Mouse (Mus musculus) gastrocnemius, adult 18-20 months (tissue): ENCODE measurements at regions not wholly inside any gene's neighbourhood (a gene's known extent, or its start where the extent isn't known, plus 50 kb on each side); places are given as distances from the start of the nearest gene placed in this dataset.
"Not testable (repeated sequence)": the region's sequence is repeated elsewhere in the genome, so short reads cannot be mapped to it uniquely, and the experiment has no call there.

ENCODE experiments used
- DNase-seq: peaks from one replicate; pipeline ENCODE4 v3.0.0; 2021; ENCODE audit warnings: low spot score

GRCm38 (mm10) chr1:114641215-114641614 lies 1043.3 kb upstream of the Cntnap5a start:
- DNase-seq = no peak

DNA sequence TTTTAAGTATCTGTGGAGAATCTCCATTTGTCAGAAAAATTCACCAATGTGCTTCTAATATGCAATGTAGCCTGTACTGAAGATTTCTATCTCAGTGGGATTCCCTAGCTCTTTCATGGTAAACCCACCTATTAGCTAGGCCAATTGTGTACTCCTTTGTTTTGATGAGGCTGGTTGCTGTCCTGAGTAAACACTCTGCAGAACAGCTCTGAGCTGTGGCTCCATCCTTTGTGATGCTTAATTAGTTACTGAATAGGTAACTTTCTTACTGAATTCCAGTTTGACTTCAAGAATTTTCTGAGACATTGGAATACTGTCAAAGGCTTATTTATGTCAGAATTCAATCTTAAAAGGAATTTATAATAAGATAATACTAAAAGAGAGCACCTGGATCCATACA lies 1042.7 kb upstream of the Cntnap5a start:
- not testable (repeated sequence) for DNase-seq

GRCm38 (mm10) chr1:114673954-114674353 lies 1010.6 kb upstream of the Cntnap5a start:
- peak; percentile 15 for DNase-seq

- DNase-seq = no peak
Observed at GRCm38 (mm10) chr1:114681258-114681657, 1003.3 kb upstream of the Cntnap5a start.

GRCm38 (mm10) chr1:114721142-114721541 lies 963.4 kb upstream of the Cntnap5a start:
- DNase-seq = no peak

DNA sequence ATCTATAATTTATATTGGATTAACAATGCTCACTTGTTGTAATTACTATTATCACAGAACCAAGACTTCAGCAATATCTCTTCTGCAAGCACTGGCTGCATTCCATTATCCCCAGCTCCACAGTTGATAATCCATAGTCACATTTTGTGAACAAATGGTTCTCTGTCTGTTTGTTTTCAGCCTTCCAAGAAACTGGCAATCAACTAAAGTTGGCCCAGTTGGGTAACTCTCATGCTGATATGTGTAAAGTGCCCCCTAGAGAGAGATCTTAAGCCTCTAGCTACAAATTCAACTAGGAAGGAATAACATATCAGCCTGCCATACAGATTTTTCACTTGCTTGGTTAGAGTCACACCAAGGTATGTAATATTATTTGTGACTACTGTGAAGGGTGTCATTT lies 955.4 kb upstream of the Cntnap5a start:
- DNase-seq = no peak
